In genomic region chrX:94185156-94185555, GRCm38 (mm10) we compare ENCODE assay signal across 10 mouse cellular contexts. TPM values are rescaled to one million over a fixed set of nuclear protein-coding genes. Genes with fewer than 3 reads are reported as not detected.
DNase-seq lines count a peak whose midpoint lies in the region; ATAC-seq and TF ChIP-seq lines count a peak whose summit lies in the region.
"Had no signal": no experiment of that assay in that cellular context is flagged by ENCODE, and none has a peak within 500 bp of the region (broad histone marks: within the 10 kb centered on the region; RNA-seq: fewer than 3 reads in every experiment).

No protein-coding gene starts in this region.

- H3K79me2 ChIP-seq in CH12.LX (replicated peaks; ENCODE audit: control insufficient read depth, extremely low read depth, insufficient read depth, poor library complexity, severe bottlenecking) = no peaks in the 10 kb centered on the region

- TF ChIP-seq RAD21 in CH12.LX (IDR thresholded peaks at IDR 0.05; ENCODE audit: low read depth, low read length) = peak; percentile 6

- no peaks in the 10 kb centered on the region for H3K36me3 ChIP-seq in intestine, postnatal 0 days (ENCODE audit: control insufficient read depth, insufficient read depth)
- H3K36me3 ChIP-seq in intestine, embryonic 15.5 days = no peaks in the 10 kb centered on the region
- H3K36me3 ChIP-seq in CH12.LX (replicated peaks in 1 of 2; ENCODE audit: control insufficient read depth in 1 of 2, insufficient read depth in 1 of 2, low read length in 1 of 2) = no peaks in the 10 kb centered on the region
- no peaks in the 10 kb centered on the region for H3K36me3 ChIP-seq in embryonic facial prominence, embryonic 14.5 days (ENCODE audit: control insufficient read depth, insufficient read depth, low read length)
- H3K36me3 ChIP-seq in kidney, embryonic 16.5 days (ENCODE audit: insufficient read depth, low read length) = no peaks in the 10 kb centered on the region
- H3K36me3 ChIP-seq: embryonic facial prominence, embryonic 15.5 days; limb, embryonic 12.5 days had no signal

- in situ Hi-C loops in CH12.LX (cut with MboI; ENCODE audit: low pct_ligation_motif_present, low pct_unique_long_range_greater_than_20kb, low sequenced_read_pairs) = no loop called here

- peak; percentile 56 for TF ChIP-seq CTCF in intestine, postnatal 0 days (IDR thresholded peaks at IDR 0.05; ENCODE audit: low read depth)
- TF ChIP-seq CTCF in CH12.LX (conservative IDR thresholded peaks at IDR 0.05 in 1 of 2, IDR thresholded peaks at IDR 0.05 in 1 of 2; ENCODE audit: low read depth in 2 of 2, low read length in 2 of 2) = peak in 1 of 2 experiments; percentile 57; a peak in 2 of 4 replicates

- no peaks in the 10 kb centered on the region for H3K9me3 ChIP-seq in intestine, postnatal 0 days (ENCODE audit: control insufficient read depth)
- H3K9me3 ChIP-seq in intestine, embryonic 15.5 days = no peaks in the 10 kb centered on the region
- H3K9me3 ChIP-seq in CH12.LX (replicated peaks; ENCODE audit: low read length) = no peaks in the 10 kb centered on the region
- no peaks in the 10 kb centered on the region for H3K9me3 ChIP-seq in embryonic facial prominence, embryonic 14.5 days (ENCODE audit: control insufficient read depth, low read length)
- H3K9me3 ChIP-seq in kidney, embryonic 16.5 days (ENCODE audit: low read length) = no peaks in the 10 kb centered on the region
- H3K9me3 ChIP-seq: embryonic facial prominence, embryonic 15.5 days; limb, embryonic 12.5 days had no signal

- H3K4me1 ChIP-seq in intestine, postnatal 0 days (replicated peaks; ENCODE audit: control insufficient read depth, insufficient read depth, low read length) = no peaks in the 10 kb centered on the region
- H3K4me1 ChIP-seq in intestine, embryonic 15.5 days (replicated peaks) = no peaks in the 10 kb centered on the region
- no peaks in the 10 kb centered on the region for H3K4me1 ChIP-seq in CH12.LX (ENCODE audit: control insufficient read depth in 1 of 2, insufficient read depth in 2 of 2)
- no peaks in the 10 kb centered on the region for H3K4me1 ChIP-seq in embryonic facial prominence, embryonic 14.5 days (ENCODE audit: control insufficient read depth, insufficient read depth, low read length)
- H3K4me1 ChIP-seq in kidney, embryonic 16.5 days (ENCODE audit: insufficient read depth, low read length) = no peaks in the 10 kb centered on the region
- H3K4me1 ChIP-seq: embryonic facial prominence, embryonic 15.5 days; limb, embryonic 12.5 days had no signal

- no peak overlapping the region for H3K27ac ChIP-seq in intestine, postnatal 0 days (ENCODE audit: low read depth, low read length)
- no peak overlapping the region for H3K27ac ChIP-seq in intestine, embryonic 15.5 days
- no peak overlapping the region for H3K27ac ChIP-seq in CH12.LX (ENCODE audit: insufficient read depth, low read depth)
- H3K27ac ChIP-seq in embryonic facial prominence, embryonic 14.5 days (replicated peaks; ENCODE audit: low read depth, low read length) = no peak overlapping the region
- H3K27ac ChIP-seq in kidney, embryonic 16.5 days (ENCODE audit: low read length) = no peak overlapping the region
- H3K27ac ChIP-seq: embryonic facial prominence, embryonic 15.5 days; limb, embryonic 12.5 days had no signal

- TF ChIP-seq EP300 in CH12.LX (IDR thresholded peaks at IDR 0.05; ENCODE audit: low read length) = no peak

- H3K4me3 ChIP-seq in intestine, postnatal 0 days (ENCODE audit: low read depth, low read length) = no peak overlapping the region
- H3K4me3 ChIP-seq in intestine, embryonic 15.5 days (replicated peaks) = no peak overlapping the region
- H3K4me3 ChIP-seq in CH12.LX (replicated peaks in 1 of 3; ENCODE audit: low read depth in 2 of 3, low read length in 2 of 3, poor library complexity in 1 of 3) = no peak overlapping the region
- H3K4me3 ChIP-seq in embryonic facial prominence, embryonic 14.5 days (ENCODE audit: low read depth, low read length) = no peak overlapping the region
- H3K4me3 ChIP-seq in kidney, embryonic 16.5 days (ENCODE audit: low read length) = no peak overlapping the region
- H3K4me3 ChIP-seq: embryonic facial prominence, embryonic 15.5 days; limb, embryonic 12.5 days had no signal

- dilution Hi-C loops in CH12.LX (cut with MboI; ENCODE audit: extremely low pct_ligation_motif_present, extremely low pct_unique_long_range_greater_than_20kb, low sequenced_read_pairs) = no loop called here

- DNase-seq in 3134 (ENCODE audit: extremely low read depth, insufficient read length, low spot score) (peak; percentile 18), CH12.LX (ENCODE audit: extremely low read depth) (peak; percentile 27)
- peak; percentile 18 for DNase-seq in embryonic facial prominence, embryonic 14.5 days (ENCODE audit: low spot score)
- no peak for DNase-seq in cerebellum, postnatal 36 days
- no peak for DNase-seq in kidney, postnatal 14 days

- H3K9ac ChIP-seq in intestine, postnatal 0 days (ENCODE audit: low read depth, low read length) = no peak overlapping the region
- no peak overlapping the region for H3K9ac ChIP-seq in intestine, embryonic 15.5 days
- no peak overlapping the region for H3K9ac ChIP-seq in CH12.LX (ENCODE audit: insufficient read depth, low read depth)
- no peak overlapping the region for H3K9ac ChIP-seq in embryonic facial prominence, embryonic 14.5 days (ENCODE audit: low read depth, low read length)
- no peak overlapping the region for H3K9ac ChIP-seq in kidney, embryonic 16.5 days (replicated peaks; ENCODE audit: low read length)
- H3K9ac ChIP-seq: embryonic facial prominence, embryonic 15.5 days; limb, embryonic 12.5 days had no signal

- no peaks in the 10 kb centered on the region for H3K27me3 ChIP-seq in intestine, postnatal 0 days (replicated peaks; ENCODE audit: control insufficient read depth, insufficient read depth, low read length)
- no peaks in the 10 kb centered on the region for H3K27me3 ChIP-seq in intestine, embryonic 15.5 days (replicated peaks)
- no peaks in the 10 kb centered on the region for H3K27me3 ChIP-seq in CH12.LX (replicated peaks)
- H3K27me3 ChIP-seq in embryonic facial prominence, embryonic 14.5 days (replicated peaks; ENCODE audit: control insufficient read depth, insufficient read depth, low read length) = peaks cover 6% of the 10 kb centered on the region; the same call in 1 of the 2 replicates
- H3K27me3 ChIP-seq in kidney, embryonic 16.5 days (ENCODE audit: insufficient read depth, low read length) = peaks cover 11% of the 10 kb centered on the region

- no peak overlapping the region for H3K4me2 ChIP-seq in intestine, postnatal 0 days (replicated peaks; ENCODE audit: low read depth)
- no peak overlapping the region for H3K4me2 ChIP-seq in intestine, embryonic 15.5 days (replicated peaks)
- H3K4me2 ChIP-seq in CH12.LX (ENCODE audit: insufficient read depth, low read depth, poor library complexity, severe bottlenecking) = no peak overlapping the region
- no peak overlapping the region for H3K4me2 ChIP-seq in embryonic facial prominence, embryonic 14.5 days (ENCODE audit: low read depth, low read length)
- H3K4me2 ChIP-seq in kidney, embryonic 16.5 days (replicated peaks; ENCODE audit: low read depth, low read length) = no peak overlapping the region
- H3K4me2 ChIP-seq: embryonic facial prominence, embryonic 15.5 days; limb, embryonic 12.5 days had no signal

- WGBS in intestine, postnatal 0 days = 33% methylated on average over 1 of the region's 1 CpGs
- WGBS in intestine, embryonic 15.5 days = 39% methylated on average over 1 of the region's 1 CpGs
- WGBS in embryonic facial prominence, embryonic 14.5 days = 42% methylated on average over 1 of the region's 1 CpGs
- WGBS in kidney, embryonic 16.5 days = 42% methylated on average over 1 of the region's 1 CpGs

- TF ChIP-seq POLR2A in CH12.LX (IDR thresholded peaks at IDR 0.05; ENCODE audit: low read depth, low read length) = no peak

- no peak for ATAC-seq in intestine, postnatal 0 days
- no peak for ATAC-seq in intestine, embryonic 15.5 days
- no peak for ATAC-seq in embryonic facial prominence, embryonic 14.5 days (ENCODE audit: low read depth)
- ATAC-seq in kidney, embryonic 16.5 days (ENCODE audit: low FRiP score, low TSS enrichment) = no peak

TF ChIP-seq in CH12.LX, 34 proteins besides CTCF, POLR2A, EP300 and RAD21:
- TF ChIP-seq BHLHE40 (IDR thresholded peaks at IDR 0.05; ENCODE audit: low read depth, low read length) (no peak), ELF1 (IDR thresholded peaks at IDR 0.05; ENCODE audit: low read depth, low read length) (no peak), UBTF (IDR thresholded peaks at IDR 0.05; ENCODE audit: low read depth, low read length) (no peak), MXI1 (IDR thresholded peaks at IDR 0.05; ENCODE audit: low read depth, low read length) (no peak), RCOR1 (conservative IDR thresholded peaks at IDR 0.05; ENCODE audit: low read depth, low read length) (no peak), HCFC1 (IDR thresholded peaks at IDR 0.05; ENCODE audit: low read depth, low read length) (no peak), MAZ (IDR thresholded peaks at IDR 0.05; ENCODE audit: low read depth, low read length) (no peak), GABPA (IDR thresholded peaks at IDR 0.05; ENCODE audit: insufficient replicate concordance, low read depth, low read length) (no peak), TBP (conservative IDR thresholded peaks at IDR 0.05; ENCODE audit: low read depth, low read length) (no peak), JUN (IDR thresholded peaks at IDR 0.05; ENCODE audit: insufficient read depth, low read depth, low read length) (no peak), KAT2A (IDR thresholded peaks at IDR 0.05; ENCODE audit: insufficient replicate concordance, low read length) (no peak), JUND (conservative IDR thresholded peaks at IDR 0.05; ENCODE audit: low read depth, low read length) (no peak)

RNA-seq across cellular contexts. Expression of gene Eif2s3x, which starts 27.5 kb away (rescaled TPM):
- polyA plus RNA-seq in intestine, postnatal 0 days (2015; fragmentation: Nextera tagmentation; extraction: Ambion mirVana) = 35.2 and 36.7 TPM in 2 replicates
- 64.5 and 70.6 TPM in 2 replicates for polyA plus RNA-seq in intestine, embryonic 15.5 days (2015; fragmentation: Nextera tagmentation; extraction: Ambion mirVana)
- total RNA-seq in CH12.LX (2012; rRNA removed) (130 and 154 TPM in 2 replicates), CH12.LX (2014; rRNA removed) (271 and 272 TPM in 2 replicates)
- 243 and 244 TPM in 2 replicates for polyA plus RNA-seq in CH12.LX (2012; ENCODE audit: insufficient read length, low read depth)
- polyA plus RNA-seq in embryonic facial prominence, embryonic 14.5 days (2014; fragmentation: Nextera tagmentation; extraction: Ambion mirVana) = 58.7 and 66.2 TPM in 2 replicates
- 77.0 and 85.6 TPM in 2 replicates for polyA plus RNA-seq in kidney, embryonic 16.5 days (2015; fragmentation: Nextera tagmentation; extraction: Ambion mirVana)

RNA-seq across cellular contexts. Expression of gene Klhl15, which starts 49.2 kb away (rescaled TPM):
- 4.7 and 5.0 TPM in 2 replicates for polyA plus RNA-seq in intestine, postnatal 0 days (2015; fragmentation: Nextera tagmentation; extraction: Ambion mirVana)
- polyA plus RNA-seq in intestine, embryonic 15.5 days (2015; fragmentation: Nextera tagmentation; extraction: Ambion mirVana) = 6.0 and 6.6 TPM in 2 replicates
- total RNA-seq in CH12.LX (2012; rRNA removed) (5.3 and 7.9 TPM in 2 replicates), CH12.LX (2014; rRNA removed) (8.1 and 8.4 TPM in 2 replicates)
- 9.4 TPM in 2 replicates for polyA plus RNA-seq in CH12.LX (2012; ENCODE audit: insufficient read length, low read depth)
- 9.9 and 10.5 TPM in 2 replicates for polyA plus RNA-seq in embryonic facial prominence, embryonic 14.5 days (2014; fragmentation: Nextera tagmentation; extraction: Ambion mirVana)
- polyA plus RNA-seq in kidney, embryonic 16.5 days (2015; fragmentation: Nextera tagmentation; extraction: Ambion mirVana) = 7.0 and 8.6 TPM in 2 replicates

Comparison
In these comparisons a context has a peak if more than half of its experiments do, and no peak if none do; other contexts are left out.
1. DNase-seq: peak in 3134 (single experiment), CH12.LX (single experiment) and embryonic facial prominence, embryonic 14.5 days (single experiment); none in cerebellum, postnatal 36 days (0 of 2) and kidney, postnatal 14 days (single experiment).